Mouse (Mus musculus) small intestine, adult 2 months (tissue): ENCODE measurements around the gene Cdca5. TPM values are rescaled to one million over a fixed set of nuclear protein-coding genes. Genes with fewer than 3 reads are reported as not detected.
"Not testable (repeated sequence)": the region's sequence is repeated elsewhere in the genome, so short reads cannot be mapped to it uniquely, and the experiment has no call there.

Experiments used
- H3K27ac ChIP-seq: fragments of 200-500 bp; 2 replicates; pipeline ENCODE4 v1.5.1; 2012; ENCODE audit warnings: low read depth, low read length, control low read depth, inconsistent platforms; ENCODE audit not compliant: insufficient read depth
- H3K27me3 ChIP-seq: fragments of 200-500 bp; 2 replicates; pipeline ENCODE4 v1.6.1; 2012; ENCODE audit warnings: mild to moderate bottlenecking, moderate library complexity, low read length, inconsistent platforms; ENCODE audit not compliant: control insufficient read depth, insufficient read depth
- H3K36me3 ChIP-seq: fragments of 200-500 bp; 2 replicates; pipeline ENCODE4 v1.6.1; 2012; ENCODE audit warnings: mild to moderate bottlenecking, low read length, control low read depth, inconsistent platforms; ENCODE audit not compliant: control insufficient read depth, insufficient read depth
- H3K4me1 ChIP-seq: fragments of 200-500 bp; 2 replicates; pipeline ENCODE4 v1.6.1; 2012; ENCODE audit warnings: low read length, inconsistent platforms, mixed read lengths; ENCODE audit not compliant: control insufficient read depth, insufficient read depth, insufficient read length
- H3K4me3 ChIP-seq: fragments of 200-500 bp; 2 replicates; pipeline ENCODE4 v1.5.1; 2012; ENCODE audit warnings: low read depth, mild to moderate bottlenecking, control low read depth, inconsistent platforms, low read length, moderate library complexity
- CTCF ChIP-seq: fragments of 200-500 bp; IDR thresholded peaks from 2 replicates; pipeline ENCODE4 v1.5.1; 2012; ENCODE audit warnings: low read depth, mild to moderate bottlenecking, control low read depth, inconsistent platforms, low read length, moderate library complexity, mixed read lengths; ENCODE audit not compliant: insufficient replicate concordance, insufficient read length; ENCODE audit errors: extremely low read depth
- POLR2A ChIP-seq: fragments of 200-500 bp; IDR thresholded peaks from 2 replicates; pipeline ENCODE4 v1.6.1; 2012; ENCODE audit warnings: low read depth, mild to moderate bottlenecking, control low read depth, inconsistent platforms, low read length, moderate library complexity
- WGBS: fragments of 180-500 bp; shearing (Covaris S2); methylation state at CpG from one replicate; pipeline ENCODE4 v1.1.7; 2018; 5-methylcytosine and 5-hydroxymethylcytosine counted together
- polyA plus RNA-seq: library from polyadenylated mRNA; depleted of rRNA; stranded (reverse); fragments of >200 nt; gene quantifications from 2 replicates; pipeline ENCODE4 v1.2.3, GENCODE M21; 2012; rRNA removed

Cdca5 gene
- 1.6 and 2.6 TPM in 2 replicates for polyA plus RNA-seq

DNA sequence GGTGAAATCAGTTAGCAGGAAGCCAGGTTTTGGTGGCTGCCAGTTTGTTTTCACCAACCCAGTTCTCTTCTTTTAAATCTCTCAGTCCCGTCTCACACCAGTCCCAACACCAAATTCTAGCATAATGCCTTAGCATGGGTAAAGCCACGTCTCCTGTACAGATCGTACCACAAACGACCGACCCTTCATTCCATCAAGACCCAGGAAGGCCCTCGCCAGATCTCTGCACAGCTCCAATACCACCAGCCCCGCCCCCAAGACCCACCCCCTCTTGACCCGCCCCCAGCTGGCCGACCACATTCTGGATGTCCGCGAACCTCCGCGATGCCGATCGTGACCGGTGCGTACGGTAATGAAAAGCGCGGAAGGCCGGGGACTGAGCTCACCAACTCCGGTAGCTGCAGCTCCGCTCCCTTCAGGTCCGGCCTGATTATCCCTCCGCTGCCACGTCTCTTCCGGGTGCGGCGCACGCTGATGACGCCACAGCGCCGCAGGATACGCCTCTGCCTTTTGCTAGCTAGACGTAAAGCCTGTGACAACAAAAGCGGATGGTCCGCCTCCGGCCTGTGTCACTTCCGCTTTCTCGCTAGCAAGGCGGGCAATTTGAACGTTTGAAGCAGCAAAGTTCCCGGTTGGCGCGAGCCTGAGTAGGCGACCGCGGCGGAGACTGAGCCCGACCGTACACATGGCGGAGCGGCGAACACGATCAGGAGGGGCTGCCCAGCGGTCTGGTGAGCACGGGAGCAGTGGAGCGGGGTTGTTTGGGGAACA lies at the start of gene Cdca5, which contains the start of gene Zfpl1:
Gene Cdca5 (plus strand): TSS at position 506 of the 771 bp plus-strand sequence.
Gene Zfpl1 (minus strand): TSS at position 479 of the 771 bp plus-strand sequence.
- WGBS = under 1% methylated on average over 58 of the region's 58 CpGs
- peaks cover 8% of the 10 kb centered on the region for H3K4me1 ChIP-seq
- 0 out of 2 replicates have a peak within 1 kb of the TSS, but pooled peaks have one; percentile 9 for H3K27ac ChIP-seq
- peak within 1 kb of the TSS; percentile 74 for H3K4me3 ChIP-seq
- peaks cover 27% of the 10 kb centered on the region for H3K36me3 ChIP-seq
- no peaks in the 10 kb centered on the region for H3K27me3 ChIP-seq
- TF ChIP-seq POLR2A (peak; percentile 51; the same call in 1 of the 2 replicates), CTCF (no peak)

DNA sequence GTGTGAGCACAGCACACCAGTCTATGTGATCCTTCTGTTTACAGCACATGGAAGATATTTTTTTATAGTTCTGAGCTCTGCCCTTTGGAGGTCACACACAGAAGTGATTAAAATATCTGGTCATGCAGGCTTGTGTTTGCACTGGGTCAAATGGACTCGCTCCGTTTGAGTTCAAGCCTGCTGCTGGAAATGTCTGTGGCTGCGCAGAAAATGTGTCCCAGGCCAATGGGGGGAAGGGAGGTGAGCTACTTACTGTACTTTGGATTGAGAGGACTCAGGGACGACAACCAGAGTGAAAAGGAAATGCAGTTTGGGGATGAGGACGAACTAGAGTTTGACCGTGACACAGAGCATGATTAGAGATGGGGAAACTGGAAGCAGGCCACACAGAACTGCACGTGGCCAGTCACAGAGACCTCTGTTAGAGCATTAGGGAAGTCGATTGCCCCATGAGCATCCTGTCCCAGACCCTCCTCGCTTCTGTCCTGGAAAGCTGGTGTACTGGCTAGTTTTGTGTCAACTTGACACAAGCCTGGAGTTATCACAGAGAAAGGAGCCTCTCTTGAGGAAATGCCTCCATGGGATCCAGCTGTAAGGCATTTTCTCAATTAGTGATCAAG lies 48.7 kb upstream of the Cdca5 start:
- no peak for TF ChIP-seq CTCF
- peaks cover 31% of the 10 kb centered on the region for H3K4me1 ChIP-seq
- no peaks in the 10 kb centered on the region for H3K36me3 ChIP-seq
- peak overlapping the region; percentile 53 for H3K27ac ChIP-seq
- no peaks in the 10 kb centered on the region for H3K27me3 ChIP-seq
- WGBS = 26% methylated on average over 9 of the region's 9 CpGs
- no peak overlapping the region for H3K4me3 ChIP-seq

DNA sequence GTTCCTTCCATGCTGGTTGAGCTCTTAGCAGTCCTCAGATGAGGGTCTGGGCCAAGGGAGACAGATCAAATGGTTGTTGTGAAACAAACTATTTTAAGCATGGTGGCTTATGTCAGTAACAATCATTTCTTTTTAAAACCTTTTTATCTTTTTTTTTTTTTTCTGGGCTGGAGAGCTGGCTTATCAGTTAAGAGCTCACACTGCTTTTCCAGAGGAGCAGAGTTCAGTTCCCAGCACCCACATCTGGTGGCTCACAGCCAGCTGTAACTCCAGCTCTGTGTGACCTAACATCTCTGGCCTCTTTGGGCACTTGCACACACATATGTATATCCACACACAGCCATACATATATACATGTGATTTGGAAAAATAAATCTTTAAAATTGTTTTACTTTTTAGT lies 47.1 kb upstream of the Cdca5 start:
- TF ChIP-seq CTCF (no peak), POLR2A (no peak)
- no peaks in the 10 kb centered on the region for H3K36me3 ChIP-seq
- H3K27ac ChIP-seq = peak overlapping the region; percentile 89
- H3K27me3 ChIP-seq = no peaks in the 10 kb centered on the region
- no peak overlapping the region for H3K4me3 ChIP-seq
- H3K4me1 ChIP-seq = peaks cover 25% of the 10 kb centered on the region

DNA sequence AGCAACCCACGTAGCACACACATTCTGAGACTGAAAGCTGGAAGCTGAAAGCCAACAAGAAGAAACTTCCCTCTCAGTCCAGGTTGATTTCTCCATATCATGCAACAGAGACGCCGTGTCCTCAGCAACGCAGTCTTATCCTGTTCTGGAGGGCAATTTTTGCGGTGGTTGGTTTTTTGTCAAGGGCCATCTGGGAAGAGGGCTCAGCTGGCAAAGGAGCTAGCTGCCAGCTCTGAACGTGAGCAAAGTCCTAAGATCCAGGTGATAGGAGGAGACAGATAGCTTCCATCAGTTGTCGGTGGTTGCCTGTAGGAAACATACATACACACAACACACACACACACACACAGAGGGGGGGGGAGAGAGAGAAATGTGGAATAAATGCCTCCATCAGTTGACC lies 46.5 kb upstream of the Cdca5 start:
- Histone ChIP-seq H3K27me3 (no peaks in the 10 kb centered on the region), H3K4me3 (no peak overlapping the region), H3K4me1 (peaks cover 21% of the 10 kb centered on the region), H3K36me3 (no peaks in the 10 kb centered on the region), H3K27ac (peak overlapping the region; percentile 57)
- no peak for TF ChIP-seq POLR2A
- TF ChIP-seq CTCF = no peak
- WGBS = 43% methylated on average over 7 of the region's 7 CpGs

DNA sequence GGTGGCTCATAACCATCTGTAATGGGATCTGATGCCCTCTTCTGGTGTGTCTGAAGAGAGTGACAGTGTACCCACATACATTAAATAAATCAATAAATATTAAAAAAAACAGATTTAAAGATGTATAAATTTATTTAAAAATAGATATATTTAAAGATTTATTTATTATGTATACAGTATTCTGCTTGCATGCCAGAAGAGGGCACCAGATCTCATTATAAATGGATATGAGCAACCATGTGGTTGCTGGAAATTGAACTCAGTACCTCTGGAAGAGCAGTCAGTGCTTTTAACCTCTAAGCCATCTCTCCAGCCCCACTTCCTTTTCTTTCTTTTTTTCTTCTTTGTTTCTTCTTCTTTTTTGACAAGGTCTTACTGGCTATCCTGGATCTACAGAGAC lies 44.8 kb upstream of the Cdca5 start:
- Histone ChIP-seq H3K4me3 (no peak overlapping the region), H3K27me3 (no peaks in the 10 kb centered on the region), H3K4me1 (peaks cover 21% of the 10 kb centered on the region), H3K36me3 (no peaks in the 10 kb centered on the region), H3K27ac (no peak overlapping the region)
- no peak for TF ChIP-seq POLR2A
- no peak for TF ChIP-seq CTCF

DNA sequence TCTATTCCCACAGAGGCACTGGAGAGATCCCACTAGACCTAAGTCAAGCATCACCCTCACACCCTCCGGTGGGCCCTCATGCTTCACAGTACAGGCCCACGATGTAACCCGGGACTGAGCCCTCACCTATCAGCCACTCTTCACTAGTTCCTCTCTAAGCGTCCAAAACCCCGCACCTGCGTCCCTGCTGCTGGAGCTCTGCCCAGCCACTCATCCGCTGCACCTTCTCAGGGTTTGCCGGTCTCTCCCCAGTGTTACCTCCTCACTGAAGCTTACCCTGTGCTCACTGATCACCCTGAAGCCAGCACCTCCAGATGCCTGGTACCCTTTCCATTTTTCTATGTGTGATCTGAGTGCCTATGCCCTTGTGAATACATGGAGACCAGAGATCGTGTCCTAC lies 42.5 kb upstream of the Cdca5 start:
- TF ChIP-seq POLR2A = no peak
- no peak for TF ChIP-seq CTCF
- Histone ChIP-seq H3K27ac (no peak overlapping the region), H3K4me1 (peaks cover 7% of the 10 kb centered on the region; the same call in 1 of the 2 replicates), H3K36me3 (no peaks in the 10 kb centered on the region), H3K27me3 (no peaks in the 10 kb centered on the region), H3K4me3 (no peak overlapping the region)
- WGBS = 63% methylated on average over 9 of the region's 9 CpGs

DNA sequence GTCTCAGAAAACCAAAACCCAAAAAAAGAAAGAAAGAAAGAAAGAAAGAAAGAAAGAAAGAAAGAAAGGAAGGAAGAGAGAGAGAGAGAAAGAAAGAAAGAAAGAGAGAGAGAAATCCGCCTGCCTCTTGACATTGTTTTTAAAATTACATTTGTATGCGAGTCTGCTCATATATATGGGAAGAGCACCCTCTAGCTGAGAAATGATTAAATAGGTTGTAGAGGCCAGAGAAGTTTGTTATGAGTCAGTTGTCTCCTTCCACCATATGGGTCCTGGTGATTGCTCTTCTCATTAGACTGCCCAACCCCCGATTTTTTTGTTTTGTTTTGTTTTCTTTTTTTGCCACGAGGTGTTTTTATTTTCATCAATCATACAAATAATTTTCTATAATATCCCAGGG lies 40.7 kb upstream of the Cdca5 start:
- H3K27me3 ChIP-seq, H3K4me3 ChIP-seq, H3K4me1 ChIP-seq, H3K27ac ChIP-seq, H3K36me3 ChIP-seq: not testable (repeated sequence)
- 23% methylated on average over 4 of the region's 4 CpGs for WGBS
